Mouse (Mus musculus) CH12.LX (cell line): ENCODE results near the gene Pla2g2d. TPM values are rescaled to one million over a fixed set of nuclear protein-coding genes. Genes with fewer than 3 reads are reported as not detected.

Experiments
- DNase-seq: peaks from one replicate; pipeline ENCODE4 v3.0.0-alpha.2; 2013; ENCODE audit errors: extremely low read depth
- H3K27ac ChIP-seq: 2 replicates; pipeline ENCODE4 v1.5.1; 2012; ENCODE audit warnings: low read depth, mild to moderate bottlenecking, control low read depth, moderate library complexity; ENCODE audit not compliant: insufficient read depth
- H3K27me3 ChIP-seq: replicated peaks from 2 replicates; pipeline ENCODE3; 2012; ENCODE audit warnings: inconsistent platforms
- H3K36me3 ChIP-seq, 2 experiments: replicated peaks in 1 of 2; 2 replicates each; pipeline versions ENCODE3 to v1.6.1; 2012; ENCODE audit warnings: inconsistent platforms in 1 of 2, low read length in 1 of 2, mild to moderate bottlenecking in 1 of 2, mixed read lengths in 1 of 2, moderate library complexity in 1 of 2; ENCODE audit not compliant: control insufficient read depth in 1 of 2, insufficient read depth in 1 of 2
- H3K4me1 ChIP-seq, 2 experiments: 2 replicates each; pipeline ENCODE4 v1.6.1; 2012; ENCODE audit warnings: inconsistent platforms in 1 of 2, moderate library complexity in 1 of 2; ENCODE audit not compliant: insufficient read depth in 2 of 2, control insufficient read depth in 1 of 2
- H3K4me2 ChIP-seq: 2 replicates; pipeline ENCODE4 v1.6.1; 2012; ENCODE audit warnings: low read depth, mild to moderate bottlenecking, control low read depth; ENCODE audit not compliant: poor library complexity, insufficient read depth, severe bottlenecking
- H3K4me3 ChIP-seq, 3 experiments: fragments of 150-350 bp in 1 of 3; sonication (generic) in 1 of 3; replicated peaks in 1 of 3; 2 replicates each; pipeline versions ENCODE3 to v1.5.1; 2011 to 2012; ENCODE audit warnings: low read depth in 2 of 3, low read length in 2 of 3, mild to moderate bottlenecking in 2 of 3, moderate library complexity in 2 of 3, control low read depth in 1 of 3, improper control_type of control experiment in 1 of 3, inconsistent platforms in 1 of 3, mixed read lengths in 1 of 3; ENCODE audit not compliant: poor library complexity in 1 of 3
- H3K79me2 ChIP-seq: replicated peaks from 2 replicates; pipeline ENCODE4 v1.6.1; 2012; ENCODE audit warnings: mild to moderate bottlenecking, moderate library complexity; ENCODE audit not compliant: control insufficient read depth, poor library complexity, insufficient read depth, severe bottlenecking; ENCODE audit errors: extremely low read depth
- H3K9ac ChIP-seq: 2 replicates; pipeline ENCODE4 v1.6.1; 2012; ENCODE audit warnings: low read depth, mild to moderate bottlenecking, control low read depth, moderate library complexity; ENCODE audit not compliant: insufficient read depth
- H3K9me3 ChIP-seq: replicated peaks from 2 replicates; pipeline ENCODE3; 2012; ENCODE audit warnings: low read length, inconsistent platforms, mixed read lengths
- ELF1 ChIP-seq: IDR thresholded peaks from 2 replicates; pipeline ENCODE4 v1.6.1; 2014; ENCODE audit warnings: low read depth, mild to moderate bottlenecking, inconsistent platforms, low read length, improper control_type of control experiment
- GABPA ChIP-seq: IDR thresholded peaks from 2 replicates; pipeline ENCODE4 v1.6.1; 2012; ENCODE audit warnings: low read depth, low read length, improper control_type of control experiment, inconsistent platforms; ENCODE audit not compliant: insufficient replicate concordance
- HCFC1 ChIP-seq: IDR thresholded peaks from 2 replicates; pipeline ENCODE4 v1.6.1; 2012; ENCODE audit warnings: low read depth, mild to moderate bottlenecking, inconsistent platforms, low read length, improper control_type of control experiment
- IRF4 ChIP-seq: IDR thresholded peaks from 2 replicates; pipeline ENCODE4 v1.6.1; 2014; ENCODE audit warnings: low read depth, mild to moderate bottlenecking, inconsistent platforms, low read length, improper control_type of control experiment
- JUN ChIP-seq: IDR thresholded peaks from 2 replicates; pipeline ENCODE4 v1.6.1; 2011; ENCODE audit warnings: low read depth, mild to moderate bottlenecking, low read length, improper control_type of control experiment, moderate library complexity; ENCODE audit not compliant: insufficient read depth
- JUND ChIP-seq: conservative IDR thresholded peaks from 2 replicates; pipeline ENCODE4 v1.6.1; 2011; ENCODE audit warnings: low read depth, low read length, improper control_type of control experiment
- MEF2A ChIP-seq: IDR thresholded peaks from 2 replicates; pipeline ENCODE4 v1.6.1; 2014; ENCODE audit warnings: low read depth, mild to moderate bottlenecking, inconsistent platforms, low read length, improper control_type of control experiment, borderline replicate concordance
- MYC ChIP-seq: IDR thresholded peaks from 2 replicates; pipeline ENCODE4 v1.6.1; 2011; ENCODE audit warnings: low read depth, mild to moderate bottlenecking, improper control_type of control experiment, low read length
- POLR2A ChIP-seq: IDR thresholded peaks from 2 replicates; pipeline ENCODE4 v1.6.1; 2011; ENCODE audit warnings: low read depth, mild to moderate bottlenecking, improper control_type of control experiment, low read length
- POLR2AphosphoS2 ChIP-seq: IDR thresholded peaks from 2 replicates; pipeline ENCODE4 v1.6.1; 2011; ENCODE audit warnings: low read depth, low read length, improper control_type of control experiment
- TBP ChIP-seq: conservative IDR thresholded peaks from 2 replicates; pipeline ENCODE4 v1.6.1; 2011; ENCODE audit warnings: low read depth, low read length, improper control_type of control experiment
- UBTF ChIP-seq: IDR thresholded peaks from 2 replicates; pipeline ENCODE4 v1.6.1; 2012; ENCODE audit warnings: low read depth, mild to moderate bottlenecking, inconsistent platforms, low read length, improper control_type of control experiment, moderate library complexity
- USF1 ChIP-seq: IDR thresholded peaks from 2 replicates; pipeline ENCODE4 v1.6.1; 2014; ENCODE audit warnings: low read depth, mild to moderate bottlenecking, inconsistent platforms, low read length, improper control_type of control experiment
- USF2 ChIP-seq: conservative IDR thresholded peaks from 2 replicates; pipeline ENCODE4 v1.6.1; 2011; ENCODE audit warnings: low read depth, low read length, improper control_type of control experiment
- ZC3H11A ChIP-seq: IDR thresholded peaks from 2 replicates; pipeline ENCODE4 v1.6.1; 2012; ENCODE audit warnings: low read depth, mild to moderate bottlenecking, inconsistent platforms, low read length, improper control_type of control experiment
- ZNF384 ChIP-seq: IDR thresholded peaks from 2 replicates; pipeline ENCODE4 v1.6.1; 2012; ENCODE audit warnings: low read depth, low read length, improper control_type of control experiment, inconsistent platforms
- dilution Hi-C: fragments of 300-500 bp; cut with MboI; formaldehyde crosslinking; loops from 2 replicates; pipeline ENCODE4 v1.14.3; 2020; ENCODE audit warnings: low sequenced_read_pairs; ENCODE audit not compliant: extremely low pct_unique_long_range_greater_than_20kb, extremely low pct_ligation_motif_present
- in situ Hi-C: fragments of 300-500 bp; cut with MboI; formaldehyde crosslinking; loops from 3 replicates; pipeline ENCODE4 v1.14.3; 2019; ENCODE audit warnings: low sequenced_read_pairs, low pct_ligation_motif_present, low pct_unique_long_range_greater_than_20kb, mixed read lengths
- polyA plus RNA-seq: library from polyadenylated mRNA; unstranded; fragments of >175 nt; gene quantifications from 2 replicates; pipeline ENCODE4 v1.2.1, GENCODE M21; 2012; ENCODE audit warnings: low read depth; ENCODE audit not compliant: insufficient read length
- total RNA-seq, 2 experiments: library from RNA; depleted of rRNA; stranded (reverse); fragments of 300-350 nt in 1 of 2; fragments of >200 nt in 1 of 2; gene quantifications; 2 replicates each; pipeline ENCODE4 v1.2.3; 2012 to 2014

Pla2g2d gene
- total and polyA plus RNA-seq, 3 experiments, result not detected

DNA sequence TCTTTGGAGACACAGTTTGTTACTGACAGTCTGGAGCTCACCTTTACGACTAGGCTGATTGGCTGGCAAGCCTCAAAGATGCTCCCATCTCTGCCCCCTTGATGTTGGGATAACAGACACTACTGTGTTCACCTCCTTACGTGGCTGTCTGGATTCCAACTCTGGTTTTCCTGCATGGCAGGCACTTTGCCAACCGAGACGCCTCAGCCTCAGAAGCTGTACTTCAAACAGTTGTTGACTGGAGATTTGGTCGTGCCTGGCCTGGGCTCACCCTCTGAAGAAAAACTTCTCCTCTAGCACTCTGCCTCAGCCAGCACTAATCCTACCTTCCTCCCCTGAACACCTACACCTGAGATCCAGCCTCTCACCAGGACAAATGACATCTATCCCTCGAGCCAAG is 15.9 kb downstream of the Pla2g2d start:
- no peaks in the 10 kb centered on the region for H3K79me2 ChIP-seq
- no peak for DNase-seq
- in situ Hi-C loops (no loop called here), dilution Hi-C loops (no loop called here)
- H3K4me3 ChIP-seq, result no peak overlapping the region
- no peak overlapping the region for H3K4me2 ChIP-seq
- no peaks in the 10 kb centered on the region for H3K36me3 ChIP-seq
- peaks cover 87% of the 10 kb centered on the region for H3K27me3 ChIP-seq
- H3K9me3 ChIP-seq, result no peaks in the 10 kb centered on the region
- no peak for TF ChIP-seq ZNF384
- TF ChIP-seq HCFC1, result no peak
- no peak for TF ChIP-seq MYC
- TF ChIP-seq POLR2A, result no peak
- H3K27ac ChIP-seq, result no peak overlapping the region
- H3K9ac ChIP-seq, result no peak overlapping the region
- H3K4me1 ChIP-seq, result no peaks in the 10 kb centered on the region

DNA sequence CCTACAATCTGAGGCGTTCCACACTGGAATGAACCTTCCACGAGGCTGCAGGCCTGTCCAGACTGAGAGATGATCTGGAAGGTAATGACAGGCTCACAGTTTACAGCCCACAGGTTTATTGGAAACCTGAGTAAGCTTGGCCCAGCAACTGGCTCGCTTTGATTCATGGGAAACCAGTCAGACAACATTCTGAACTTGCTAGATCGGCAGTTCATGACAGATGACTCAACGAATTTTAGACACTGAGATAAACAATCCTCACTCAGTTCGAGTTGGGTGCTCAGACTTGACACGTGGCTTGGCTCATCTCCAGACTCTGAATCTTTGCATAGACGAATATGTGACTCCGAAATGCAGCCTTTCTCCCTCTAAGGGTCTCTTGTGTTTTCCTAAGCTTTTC is 17.1 kb downstream of the Pla2g2d start:
- dilution Hi-C loops, result no loop called here
- H3K4me1 ChIP-seq, result no peaks in the 10 kb centered on the region
- TF ChIP-seq ZNF384 (no peak), ELF1 (no peak), ZC3H11A (no peak), USF2 (no peak), TBP (no peak), USF1 (no peak), IRF4 (no peak), JUN (no peak), UBTF (no peak), MEF2A (no peak), JUND (no peak), GABPA (no peak), POLR2AphosphoS2 (no peak)
- TF ChIP-seq, all 38 proteins: peak for 0
- H3K79me2 ChIP-seq, result no peaks in the 10 kb centered on the region
- H3K9ac ChIP-seq, result no peak overlapping the region
- H3K27ac ChIP-seq, result no peak overlapping the region
- peaks cover 88% of the 10 kb centered on the region for H3K27me3 ChIP-seq
- no peak overlapping the region for H3K4me3 ChIP-seq
- H3K4me2 ChIP-seq, result no peak overlapping the region
- in situ Hi-C loops, result no loop called here
- no peaks in the 10 kb centered on the region for H3K9me3 ChIP-seq
- no peaks in the 10 kb centered on the region for H3K36me3 ChIP-seq
- no peak for DNase-seq
